Mouse (Mus musculus): ENCODE data around the gene Pold2. TPM values are rescaled to one million over a fixed set of nuclear protein-coding genes. Genes with fewer than 3 reads are reported as not detected.

Pold2 gene
- polyA plus RNA-seq, 1 experiment from 2014 or later: 141 TPM

- no peak for ATAC-seq (replicated peaks; ENCODE audit: low FRiP score)
- H3K4me1 ChIP-seq: peaks cover 22% of the 10 kb centered on the region
- H3K9me3 ChIP-seq (replicated peaks): no peaks in the 10 kb centered on the region
- H3K36me3 ChIP-seq: peaks cover 83% of the 10 kb centered on the region
- 89% methylated on average over 16 of the region's 16 CpGs for WGBS
- H3K4me3 ChIP-seq (replicated peaks): no peak overlapping the region
- H3K27me3 ChIP-seq: no peaks in the 10 kb centered on the region
- H3K27ac ChIP-seq: no peak overlapping the region
- no peak overlapping the region for H3K9ac ChIP-seq
- H3K4me2 ChIP-seq: no peak overlapping the region
Measured at GRCm38 (mm10) chr11:5870069-5870468, 8.0 kb downstream of the Pold2 start.

DNA sequence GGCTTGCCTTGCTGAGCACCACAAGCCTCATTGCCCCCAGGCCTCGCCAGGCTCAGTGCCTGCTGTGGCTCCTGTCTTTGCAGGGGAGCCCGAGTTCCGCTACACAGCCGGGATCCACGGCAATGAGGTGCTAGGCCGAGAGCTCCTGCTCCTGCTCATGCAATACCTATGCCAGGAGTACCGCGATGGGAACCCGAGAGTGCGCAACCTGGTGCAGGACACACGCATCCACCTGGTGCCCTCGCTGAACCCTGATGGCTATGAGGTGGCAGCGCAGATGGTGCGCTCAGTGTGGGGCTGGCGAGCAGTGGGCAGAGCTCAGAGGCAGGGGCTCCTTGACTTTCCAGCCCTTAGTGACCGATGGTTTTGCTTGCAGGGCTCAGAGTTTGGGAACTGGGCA is 8.8 kb downstream of the Pold2 start:
- H3K9me3 ChIP-seq (replicated peaks): no peaks in the 10 kb centered on the region
- H3K27me3 ChIP-seq: no peaks in the 10 kb centered on the region
- no peak overlapping the region for H3K4me2 ChIP-seq
- 93% methylated on average over 16 of the region's 16 CpGs for WGBS
- ATAC-seq (replicated peaks; ENCODE audit: low FRiP score): no peak
- peaks cover 80% of the 10 kb centered on the region for H3K36me3 ChIP-seq
- no peak overlapping the region for H3K9ac ChIP-seq
- no peak overlapping the region for H3K4me3 ChIP-seq (replicated peaks)
- H3K4me1 ChIP-seq: peaks cover 22% of the 10 kb centered on the region
- no peak overlapping the region for H3K27ac ChIP-seq

GRCm38 (mm10) chr11:5868324-5868723 is 9.8 kb downstream of the Pold2 start:
- WGBS: 83% methylated on average over 12 of the region's 12 CpGs
- Histone ChIP-seq H3K4me3 (replicated peaks) (no peak overlapping the region), H3K27ac (no peak overlapping the region), H3K4me1 (peaks cover 32% of the 10 kb centered on the region), H3K27me3 (no peaks in the 10 kb centered on the region), H3K9ac (no peak overlapping the region), H3K4me2 (no peak overlapping the region), H3K36me3 (peaks cover 75% of the 10 kb centered on the region), H3K9me3 (replicated peaks) (no peaks in the 10 kb centered on the region)
- ATAC-seq (replicated peaks; ENCODE audit: low FRiP score): no peak

- no peak overlapping the region for H3K4me3 ChIP-seq (replicated peaks)
- no peak overlapping the region for H3K4me2 ChIP-seq
- peak overlapping the region; percentile 41 for H3K27ac ChIP-seq
- peaks cover 43% of the 10 kb centered on the region for H3K4me1 ChIP-seq
- H3K9me3 ChIP-seq (replicated peaks): no peaks in the 10 kb centered on the region
- H3K27me3 ChIP-seq: no peaks in the 10 kb centered on the region
- ATAC-seq (replicated peaks; ENCODE audit: low FRiP score): no peak
- WGBS: 71% methylated on average over 2 of the region's 2 CpGs
- peaks cover 64% of the 10 kb centered on the region for H3K36me3 ChIP-seq
- no peak overlapping the region for H3K9ac ChIP-seq
Measured at GRCm38 (mm10) chr11:5867196-5867595, 10.9 kb downstream of the Pold2 start.

- H3K4me3 ChIP-seq (replicated peaks): peak overlapping the region; percentile 51
- H3K27ac ChIP-seq: peak overlapping the region; percentile 64
- peak; percentile 68 for ATAC-seq (replicated peaks; ENCODE audit: low FRiP score)
- H3K4me1 ChIP-seq: peaks cover 49% of the 10 kb centered on the region
- no peaks in the 10 kb centered on the region for H3K9me3 ChIP-seq (replicated peaks)
- H3K27me3 ChIP-seq: peaks cover 9% of the 10 kb centered on the region
- H3K4me2 ChIP-seq: peak overlapping the region; percentile 91
- WGBS: 9% methylated on average over 15 of the region's 15 CpGs
- peak overlapping the region; percentile 59; the same call in 1 of the 2 replicates for H3K9ac ChIP-seq
- peaks cover 17% of the 10 kb centered on the region for H3K36me3 ChIP-seq
Measured at GRCm38 (mm10) chr11:5862394-5863105, 15.5 kb downstream of the Pold2 start.

DNA sequence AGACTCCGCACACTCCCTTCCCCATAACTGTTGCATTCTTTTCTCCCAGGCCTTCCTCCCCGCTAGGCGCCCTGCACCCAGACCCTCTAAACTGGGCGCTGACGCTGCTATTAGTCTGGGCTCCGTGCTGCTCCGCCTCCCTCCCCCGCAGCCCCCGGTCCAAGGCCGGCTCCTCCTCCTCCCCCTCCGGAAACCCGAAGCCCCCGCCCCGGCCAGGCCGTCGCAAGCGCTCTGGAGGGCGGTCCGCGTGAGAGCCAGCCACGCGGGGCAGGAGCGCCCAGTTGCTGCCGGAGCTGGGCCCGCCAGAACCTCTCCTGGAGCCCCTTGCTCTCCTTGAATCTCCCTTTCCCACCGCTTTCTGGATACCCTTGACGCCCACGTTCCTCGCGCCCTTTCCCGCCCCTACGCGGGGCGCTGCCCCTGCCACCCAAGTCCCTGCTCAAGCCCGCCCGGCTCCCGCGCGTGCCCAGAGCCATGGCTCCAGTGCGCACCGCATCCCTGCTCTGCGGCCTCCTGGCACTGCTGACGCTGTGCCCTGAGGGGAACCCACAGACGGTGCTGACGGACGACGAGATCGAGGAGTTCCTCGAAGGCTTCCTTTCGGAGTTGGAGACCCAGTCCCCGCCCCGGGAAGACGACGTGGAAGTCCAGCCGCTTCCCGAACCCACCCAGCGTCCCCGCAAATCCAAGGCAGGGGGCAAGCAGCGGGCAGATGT is 16.3 kb downstream of the Pold2 start, which contains the start of gene Aebp1:
Gene Aebp1, plus strand, starts transcription at position 270 of the 716 bp plus-strand sequence.
- H3K4me1 ChIP-seq: peaks cover 42% of the 10 kb centered on the region
- peak within 1 kb of the TSS; percentile 59 for H3K9ac ChIP-seq
- peak within 1 kb of the TSS; percentile 91 for H3K4me2 ChIP-seq
- peak; percentile 70 for ATAC-seq (replicated peaks; ENCODE audit: low FRiP score)
- H3K27ac ChIP-seq: peak within 1 kb of the TSS; percentile 64
- H3K9me3 ChIP-seq (replicated peaks): no peaks in the 10 kb centered on the region
- peaks cover 15% of the 10 kb centered on the region for H3K36me3 ChIP-seq
- peak within 1 kb of the TSS; percentile 51 for H3K4me3 ChIP-seq (replicated peaks)
- WGBS: under 1% methylated on average over 59 of the region's 59 CpGs
- peaks cover 9% of the 10 kb centered on the region for H3K27me3 ChIP-seq

- H3K27me3 ChIP-seq: peaks cover 9% of the 10 kb centered on the region
- peaks cover 39% of the 10 kb centered on the region for H3K4me1 ChIP-seq
- no peak overlapping the region for H3K9ac ChIP-seq
- no peaks in the 10 kb centered on the region for H3K9me3 ChIP-seq (replicated peaks)
- H3K27ac ChIP-seq: no peak overlapping the region
- H3K4me3 ChIP-seq (replicated peaks): no peak overlapping the region
- peaks cover 15% of the 10 kb centered on the region for H3K36me3 ChIP-seq
- 66% methylated on average over 6 of the region's 6 CpGs for WGBS
- H3K4me2 ChIP-seq: no peak overlapping the region
- no peak for ATAC-seq (replicated peaks; ENCODE audit: low FRiP score)
Measured at GRCm38 (mm10) chr11:5860639-5861038, 17.5 kb downstream of the Pold2 start.

DNA sequence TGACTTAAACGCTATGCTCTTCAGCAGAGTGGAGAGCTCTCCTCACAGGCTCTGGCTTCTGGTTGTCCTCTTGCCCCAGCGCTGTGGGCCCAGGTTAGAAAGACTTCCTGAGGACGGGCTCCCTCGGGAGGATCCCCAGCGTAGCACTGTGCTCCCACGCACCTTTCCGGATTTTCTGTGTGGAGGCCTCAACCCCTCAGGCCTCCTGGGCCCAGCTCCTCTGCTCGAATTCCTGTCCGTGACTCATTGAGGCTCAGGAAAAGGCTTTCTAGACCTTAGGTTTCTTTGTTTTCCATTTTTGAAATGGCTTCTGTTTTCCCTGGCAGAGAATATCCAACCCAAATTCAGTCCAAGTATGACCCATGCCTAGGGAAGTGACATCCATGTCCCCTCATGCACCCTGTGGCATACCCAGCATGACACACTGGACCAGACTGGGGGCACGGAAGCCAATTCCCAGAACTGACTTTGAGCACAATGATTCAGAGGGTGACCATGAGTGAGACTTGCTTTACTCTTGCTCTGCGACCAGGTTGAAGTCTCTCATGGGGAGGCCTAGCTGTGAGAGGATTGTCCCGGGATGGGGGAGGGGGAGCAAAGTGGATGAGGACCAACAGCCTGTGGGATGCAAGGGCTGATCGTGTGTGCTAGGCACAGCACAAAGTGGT is 18.1 kb downstream of the Pold2 start:
- no peaks in the 10 kb centered on the region for H3K9me3 ChIP-seq (replicated peaks)
- H3K27ac ChIP-seq: no peak overlapping the region
- no peak overlapping the region for H3K4me2 ChIP-seq
- H3K9ac ChIP-seq: no peak overlapping the region
- peaks cover 8% of the 10 kb centered on the region for H3K36me3 ChIP-seq
- no peak for ATAC-seq (replicated peaks; ENCODE audit: low FRiP score)
- H3K27me3 ChIP-seq: peaks cover 9% of the 10 kb centered on the region
- 82% methylated on average over 13 of the region's 13 CpGs for WGBS
- H3K4me1 ChIP-seq: peaks cover 40% of the 10 kb centered on the region
- H3K4me3 ChIP-seq (replicated peaks): no peak overlapping the region

DNA sequence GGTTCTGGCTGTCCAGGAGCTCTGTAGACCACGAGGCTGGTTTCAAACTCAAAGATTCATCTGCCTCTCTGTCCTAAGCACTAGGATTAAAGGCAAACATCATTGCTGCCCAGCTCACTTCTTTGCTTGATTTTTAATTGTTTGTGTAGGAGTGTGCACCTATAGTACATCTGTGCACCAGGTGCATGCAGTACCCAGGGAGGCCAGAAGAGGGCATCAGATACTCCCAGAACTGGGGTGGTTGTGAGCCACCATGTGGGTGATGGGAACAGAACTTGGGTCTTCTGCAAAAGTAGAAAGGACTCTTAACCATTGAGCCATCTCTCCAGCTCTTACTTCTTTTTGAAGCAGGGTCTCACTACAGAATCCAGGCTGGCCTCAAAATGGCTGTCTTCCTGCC is 19.4 kb downstream of the Pold2 start:
- H3K4me3 ChIP-seq (replicated peaks): no peak overlapping the region
- no peak overlapping the region for H3K9ac ChIP-seq
- no peaks in the 10 kb centered on the region for H3K9me3 ChIP-seq (replicated peaks)
- no peak overlapping the region for H3K4me2 ChIP-seq
- H3K27ac ChIP-seq: no peak overlapping the region
- 85% methylated on average over 1 of the region's 1 CpGs for WGBS
- ATAC-seq (replicated peaks; ENCODE audit: low FRiP score): no peak
- peaks cover 34% of the 10 kb centered on the region for H3K4me1 ChIP-seq
- peaks cover 9% of the 10 kb centered on the region for H3K27me3 ChIP-seq
- H3K36me3 ChIP-seq: no peaks in the 10 kb centered on the region

GRCm38 (mm10) chr11:5856479-5857130 is 21.5 kb downstream of the Pold2 start:
- no peak overlapping the region for H3K4me3 ChIP-seq (replicated peaks)
- peaks cover 24% of the 10 kb centered on the region for H3K4me1 ChIP-seq
- H3K36me3 ChIP-seq: no peaks in the 10 kb centered on the region
- H3K9me3 ChIP-seq (replicated peaks): no peaks in the 10 kb centered on the region
- ATAC-seq (replicated peaks; ENCODE audit: low FRiP score): no peak
- H3K9ac ChIP-seq: no peak overlapping the region
- 79% methylated on average over 8 of the region's 8 CpGs for WGBS
- H3K27me3 ChIP-seq: peaks cover 9% of the 10 kb centered on the region
- H3K27ac ChIP-seq: no peak overlapping the region
- H3K4me2 ChIP-seq: no peak overlapping the region

DNA sequence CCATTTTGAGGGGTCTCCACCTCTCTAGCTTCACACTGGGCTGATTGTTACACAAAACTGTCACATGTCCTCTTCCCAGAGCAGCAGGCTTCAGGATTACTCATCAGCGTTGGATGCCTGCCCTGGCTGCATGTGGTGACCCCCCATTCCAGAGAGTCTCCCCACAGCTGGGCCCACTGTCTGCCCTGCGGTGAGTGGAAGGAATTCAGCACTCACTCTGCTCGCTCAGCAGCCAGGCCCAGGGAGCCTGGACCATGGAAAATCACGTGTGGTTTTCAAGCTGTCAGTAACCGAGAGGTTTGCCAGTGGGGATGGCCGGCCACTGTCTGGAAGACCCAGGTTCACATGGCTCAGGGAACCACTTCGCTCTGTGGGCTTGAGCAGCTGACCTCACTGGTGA is 22.2 kb downstream of the Pold2 start:
- peaks cover 24% of the 10 kb centered on the region for H3K4me1 ChIP-seq
- H3K4me3 ChIP-seq (replicated peaks): no peak overlapping the region
- no peak overlapping the region for H3K4me2 ChIP-seq
- ATAC-seq (replicated peaks; ENCODE audit: low FRiP score): no peak
- peaks cover 5% of the 10 kb centered on the region for H3K27me3 ChIP-seq
- no peak overlapping the region for H3K9ac ChIP-seq
- H3K36me3 ChIP-seq: no peaks in the 10 kb centered on the region
- WGBS: 41% methylated on average over 7 of the region's 7 CpGs
- no peak overlapping the region for H3K27ac ChIP-seq
- no peaks in the 10 kb centered on the region for H3K9me3 ChIP-seq (replicated peaks)

GRCm38 (mm10) chr11:5855481-5855880 is 22.6 kb downstream of the Pold2 start:
- Histone ChIP-seq H3K4me1 (peaks cover 25% of the 10 kb centered on the region), H3K9me3 (replicated peaks) (no peaks in the 10 kb centered on the region), H3K9ac (no peak overlapping the region), H3K27me3 (peaks cover 5% of the 10 kb centered on the region), H3K27ac (no peak overlapping the region), H3K36me3 (no peaks in the 10 kb centered on the region), H3K4me2 (no peak overlapping the region), H3K4me3 (replicated peaks) (no peak overlapping the region)
- no peak for ATAC-seq (replicated peaks; ENCODE audit: low FRiP score)
